Mouse (Mus musculus): ENCODE results near the gene Tfip11. TPM values are rescaled to one million over a fixed set of nuclear protein-coding genes. Genes with fewer than 3 reads are reported as not detected.

Gene Tfip11
- 17.1 and 18.7 TPM in 2 replicates for polyA plus RNA-seq (2021; fragmentation: Nextera tagmentation)
- long read RNA-seq, experiment 1, transcript Tfip11-201 (14 exons, 3,560 nt) = major isoform, 143 of 169 reads
- long read RNA-seq, experiment 1, partial matches to known transcripts = 21 of 169 reads
- long read RNA-seq, experiment 1, other reads (novel, unspliced or antisense) = 5 of 169 reads
- long read RNA-seq, experiment 2, transcript Tfip11-201 (14 exons, 3,560 nt) = major isoform, 13 of 28 reads
- long read RNA-seq, experiment 2, partial matches to known transcripts = 11 of 28 reads
- long read RNA-seq, experiment 2, other reads (novel, unspliced or antisense) = 4 of 28 reads

GRCm38 (mm10) chr5:112325546-112326445 is at the start of gene Tfip11:
Gene Tfip11 (plus strand): TSS chr5:112326358.

GRCm38 (mm10) chr5:112342463-112343204 is 16.5 kb downstream of the Tfip11 start, which contains the start of the genes Srrd and Hps4:
Gene Srrd (minus strand): TSS chr5:112343040.
Gene Hps4 (plus strand): TSS chr5:112343083.

GRCm38 (mm10) chr5:112355910-112356309 is 29.8 kb downstream of the Tfip11 start, which contains the start of gene Gm6583:
Gene Gm6583 (minus strand): TSS chr5:112356033.

Other genes starting within 250 kb of the Tfip11 start
- gene Cryba4, start 73.8 kb upstream of the Tfip11 start, polyA plus RNA-seq (2021; fragmentation: Nextera tagmentation) = 4.2 and 5.5 TPM in 2 replicates
- 12.4 and 14.7 TPM in 2 replicates for gene Crybb1, start 70.5 kb upstream of the Tfip11 start, polyA plus RNA-seq (2021; fragmentation: Nextera tagmentation)
- 54.3 and 63.0 TPM in 2 replicates for gene Tpst2, start 49.7 kb upstream of the Tfip11 start, polyA plus RNA-seq (2021; fragmentation: Nextera tagmentation)
- gene Srrd, start 16.7 kb downstream of the Tfip11 start, polyA plus RNA-seq (2021; fragmentation: Nextera tagmentation) = 5.6 and 41.5 TPM in 2 replicates
- gene Hps4, start 16.7 kb downstream of the Tfip11 start, polyA plus RNA-seq (2021; fragmentation: Nextera tagmentation) = 9.6 and 13.0 TPM in 2 replicates
- not detected in 2 replicates for gene Gm6583, start 29.7 kb downstream of the Tfip11 start, polyA plus RNA-seq (2021; fragmentation: Nextera tagmentation)
- 47.1 and 92.3 TPM in 2 replicates for gene Asphd2, start 68.5 kb downstream of the Tfip11 start, polyA plus RNA-seq (2021; fragmentation: Nextera tagmentation)
- not detected in 2 replicates for gene Gm6588, start 123.1 kb downstream of the Tfip11 start, polyA plus RNA-seq (2021; fragmentation: Nextera tagmentation)

Data from left cerebral cortex, adult 6 months (tissue).